Mouse (Mus musculus): ENCODE measurements around the gene Ube4a. TPM values are rescaled to one million over a fixed set of nuclear protein-coding genes. Genes with fewer than 3 reads are reported as not detected.

Gene Ube4a
- polyA plus RNA-seq, 1 experiment from 2014 or later: 15.9 TPM

GRCm38 (mm10) chr9:44996590-44996989 lies 31.2 kb upstream of the Ube4a start:
- Histone ChIP-seq H3K36me3 (no peaks in the 10 kb centered on the region), H3K4me1 (no peaks in the 10 kb centered on the region), H3K9me3 (no peaks in the 10 kb centered on the region), H3K27me3 (replicated peaks) (peaks cover 21% of the 10 kb centered on the region), H3K9ac (no peak overlapping the region), H3K4me2 (no peak overlapping the region), H3K4me3 (no peak overlapping the region), H3K27ac (replicated peaks) (no peak overlapping the region)
- WGBS: 91% methylated on average over 7 of the region's 7 CpGs
- ATAC-seq (ENCODE audit: extremely low read depth, insufficient number of reproducible peaks, low FRiP score, low TSS enrichment): no peak

DNA sequence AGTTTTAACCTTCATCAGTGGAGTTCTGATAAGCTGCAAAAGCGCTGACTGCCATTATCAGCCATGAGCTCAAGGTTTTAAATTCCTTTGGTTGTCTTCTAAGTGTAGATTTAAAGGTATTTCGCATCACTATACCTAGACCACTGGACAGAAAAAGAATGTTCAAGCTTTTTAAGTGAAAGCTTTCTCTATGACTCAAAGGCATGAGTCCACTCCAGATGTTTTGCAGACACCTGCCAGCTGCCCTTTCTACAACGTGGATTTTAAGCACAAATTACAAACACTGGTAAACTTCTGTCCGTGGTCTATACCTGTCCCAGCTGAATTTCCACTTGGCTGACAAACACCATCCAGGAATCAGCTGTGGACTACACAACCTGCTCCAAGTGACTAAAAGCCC lies 29.6 kb upstream of the Ube4a start:
- Histone ChIP-seq H3K27me3 (replicated peaks) (peaks cover 19% of the 10 kb centered on the region), H3K9me3 (no peaks in the 10 kb centered on the region), H3K36me3 (no peaks in the 10 kb centered on the region), H3K27ac (replicated peaks) (no peak overlapping the region), H3K4me2 (no peak overlapping the region), H3K4me3 (no peak overlapping the region), H3K4me1 (no peaks in the 10 kb centered on the region), H3K9ac (no peak overlapping the region)
- WGBS: 50% methylated on average over 4 of the region's 4 CpGs
- ATAC-seq (ENCODE audit: extremely low read depth, insufficient number of reproducible peaks, low FRiP score, low TSS enrichment): no peak

GRCm38 (mm10) chr9:44993268-44993667 lies 27.9 kb upstream of the Ube4a start:
- Histone ChIP-seq H3K4me3 (no peak overlapping the region), H3K9ac (no peak overlapping the region), H3K27ac (replicated peaks) (no peak overlapping the region), H3K27me3 (replicated peaks) (peaks cover 6% of the 10 kb centered on the region), H3K9me3 (no peaks in the 10 kb centered on the region), H3K36me3 (no peaks in the 10 kb centered on the region), H3K4me2 (no peak overlapping the region), H3K4me1 (no peaks in the 10 kb centered on the region)
- no peak for ATAC-seq (ENCODE audit: extremely low read depth, insufficient number of reproducible peaks, low FRiP score, low TSS enrichment)
- 69% methylated on average over 2 of the region's 2 CpGs for WGBS

- Histone ChIP-seq H3K4me1 (no peaks in the 10 kb centered on the region), H3K27me3 (replicated peaks) (peaks cover 3% of the 10 kb centered on the region; the same call in 1 of the 2 replicates), H3K36me3 (no peaks in the 10 kb centered on the region), H3K4me3 (no peak overlapping the region), H3K4me2 (no peak overlapping the region), H3K27ac (replicated peaks) (no peak overlapping the region), H3K9ac (no peak overlapping the region), H3K9me3 (no peaks in the 10 kb centered on the region)
- no peak for ATAC-seq (ENCODE audit: extremely low read depth, insufficient number of reproducible peaks, low FRiP score, low TSS enrichment)
These were observed 26.9 kb upstream of the Ube4a start for GRCm38 (mm10) chr9:44992271-44992670.

GRCm38 (mm10) chr9:44991821-44992220 lies 26.4 kb upstream of the Ube4a start:
- Histone ChIP-seq H3K27ac (replicated peaks) (no peak overlapping the region), H3K4me2 (no peak overlapping the region), H3K9ac (no peak overlapping the region), H3K9me3 (no peaks in the 10 kb centered on the region), H3K36me3 (no peaks in the 10 kb centered on the region), H3K27me3 (replicated peaks) (peaks cover 3% of the 10 kb centered on the region; the same call in 1 of the 2 replicates), H3K4me3 (no peak overlapping the region), H3K4me1 (no peaks in the 10 kb centered on the region)
- 66% methylated on average over 2 of the region's 2 CpGs for WGBS
- ATAC-seq (ENCODE audit: extremely low read depth, insufficient number of reproducible peaks, low FRiP score, low TSS enrichment): no peak

DNA sequence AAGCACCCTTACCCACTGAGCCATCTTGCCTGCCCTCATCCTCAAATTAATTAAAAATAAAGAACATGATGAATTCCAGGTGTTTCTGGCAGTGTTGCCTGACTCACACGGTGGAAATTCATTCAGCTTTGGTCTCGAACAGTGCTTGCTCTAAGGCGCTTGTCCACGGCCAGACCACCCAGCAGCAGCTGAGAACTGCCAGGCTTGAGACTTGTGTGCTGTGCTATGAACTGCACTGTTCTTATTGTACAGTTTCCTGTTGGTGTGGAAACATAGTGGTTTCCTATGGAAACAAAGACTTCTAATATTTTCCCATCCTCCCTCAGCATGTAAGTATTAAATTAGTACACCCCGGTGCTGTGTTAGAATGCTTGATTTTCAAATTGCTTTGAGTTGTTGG lies 21.6 kb upstream of the Ube4a start:
- no peak overlapping the region for H3K27ac ChIP-seq (replicated peaks)
- H3K36me3 ChIP-seq: no peaks in the 10 kb centered on the region
- H3K4me1 ChIP-seq: no peaks in the 10 kb centered on the region
- H3K4me2 ChIP-seq: no peak overlapping the region
- no peak overlapping the region for H3K9ac ChIP-seq
- 66% methylated on average over 5 of the region's 5 CpGs for WGBS
- peaks cover 9% of the 10 kb centered on the region for H3K27me3 ChIP-seq (replicated peaks)
- no peak overlapping the region for H3K4me3 ChIP-seq
- H3K9me3 ChIP-seq: no peaks in the 10 kb centered on the region
- ATAC-seq (ENCODE audit: extremely low read depth, insufficient number of reproducible peaks, low FRiP score, low TSS enrichment): no peak

GRCm38 (mm10) chr9:44986242-44986781 lies 20.9 kb upstream of the Ube4a start:
- Histone ChIP-seq H3K4me3 (no peak overlapping the region), H3K9ac (no peak overlapping the region), H3K4me2 (peak overlapping the region; percentile 18; the same call in 1 of the 2 replicates), H3K36me3 (no peaks in the 10 kb centered on the region), H3K27ac (replicated peaks) (no peak overlapping the region), H3K27me3 (replicated peaks) (peaks cover 9% of the 10 kb centered on the region), H3K4me1 (no peaks in the 10 kb centered on the region), H3K9me3 (no peaks in the 10 kb centered on the region)
- ATAC-seq (ENCODE audit: extremely low read depth, insufficient number of reproducible peaks, low FRiP score, low TSS enrichment): no peak
- 51% methylated on average over 14 of the region's 14 CpGs for WGBS

DNA sequence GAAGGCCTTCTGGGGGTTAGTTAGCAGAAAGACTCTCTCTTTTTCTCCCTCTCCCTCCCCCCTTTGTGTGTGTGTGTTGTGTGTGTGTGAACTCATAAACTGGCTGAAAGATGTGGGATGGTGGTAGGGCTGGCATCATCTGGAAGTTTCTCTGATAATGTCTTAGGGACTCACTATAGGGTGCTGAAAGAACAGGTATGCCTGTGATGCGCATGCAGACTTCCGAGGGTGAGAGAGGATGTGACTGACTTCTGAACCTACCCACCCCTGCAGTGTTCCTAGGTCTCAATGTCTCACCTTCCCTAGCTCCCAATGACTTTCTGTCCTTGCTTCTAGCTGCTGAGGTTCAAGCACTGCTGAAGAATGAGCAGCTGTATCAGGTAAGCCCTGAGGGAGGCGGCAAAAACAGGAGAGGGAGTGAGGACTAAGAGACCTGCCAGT lies 20.3 kb upstream of the Ube4a start:
- no peaks in the 10 kb centered on the region for H3K9me3 ChIP-seq
- H3K36me3 ChIP-seq: no peaks in the 10 kb centered on the region
- no peak for ATAC-seq (ENCODE audit: extremely low read depth, insufficient number of reproducible peaks, low FRiP score, low TSS enrichment)
- no peak overlapping the region for H3K9ac ChIP-seq
- no peak overlapping the region for H3K4me3 ChIP-seq
- no peaks in the 10 kb centered on the region for H3K4me1 ChIP-seq
- peaks cover 9% of the 10 kb centered on the region for H3K27me3 ChIP-seq (replicated peaks)
- H3K4me2 ChIP-seq: peak overlapping the region; percentile 18; the same call in 1 of the 2 replicates
- H3K27ac ChIP-seq (replicated peaks): no peak overlapping the region
- WGBS: 72% methylated on average over 3 of the region's 3 CpGs

GRCm38 (mm10) chr9:44983001-44983400 lies 17.6 kb upstream of the Ube4a start:
- Histone ChIP-seq H3K36me3 (no peaks in the 10 kb centered on the region), H3K27me3 (replicated peaks) (peaks cover 32% of the 10 kb centered on the region), H3K4me3 (no peak overlapping the region), H3K9ac (no peak overlapping the region), H3K4me2 (no peak overlapping the region), H3K27ac (replicated peaks) (no peak overlapping the region), H3K9me3 (no peaks in the 10 kb centered on the region), H3K4me1 (no peaks in the 10 kb centered on the region)
- WGBS: 47% methylated on average over 2 of the region's 2 CpGs
- no peak for ATAC-seq (ENCODE audit: extremely low read depth, insufficient number of reproducible peaks, low FRiP score, low TSS enrichment)

DNA sequence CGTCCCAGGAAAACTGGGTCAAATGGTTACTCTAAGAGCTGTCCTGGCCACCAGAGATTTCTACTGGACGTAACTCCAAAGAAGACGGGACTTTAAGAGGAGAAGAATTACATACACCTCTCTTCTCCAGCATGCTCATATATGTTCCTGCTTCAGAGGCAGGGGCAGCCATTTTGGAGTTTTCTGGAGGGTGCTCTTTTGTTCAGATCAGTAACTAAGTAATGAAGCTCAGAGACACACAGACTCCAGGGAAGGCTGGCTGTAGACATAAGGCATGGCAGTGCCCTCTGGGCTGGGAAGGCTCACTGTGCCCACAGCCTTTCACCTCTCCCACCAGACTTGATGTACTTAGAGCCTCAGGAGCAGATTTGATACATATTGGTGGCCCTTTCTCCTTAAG lies 17.1 kb upstream of the Ube4a start:
- Histone ChIP-seq H3K4me3 (no peak overlapping the region), H3K4me2 (no peak overlapping the region), H3K9ac (no peak overlapping the region), H3K36me3 (no peaks in the 10 kb centered on the region), H3K27me3 (replicated peaks) (peaks cover 37% of the 10 kb centered on the region), H3K27ac (replicated peaks) (no peak overlapping the region), H3K4me1 (no peaks in the 10 kb centered on the region), H3K9me3 (no peaks in the 10 kb centered on the region)
- ATAC-seq (ENCODE audit: extremely low read depth, insufficient number of reproducible peaks, low FRiP score, low TSS enrichment): no peak
- 64% methylated on average over 3 of the region's 3 CpGs for WGBS

- Histone ChIP-seq H3K4me2 (no peak overlapping the region), H3K27ac (replicated peaks) (no peak overlapping the region), H3K4me3 (no peak overlapping the region), H3K36me3 (no peaks in the 10 kb centered on the region), H3K27me3 (replicated peaks) (peaks cover 41% of the 10 kb centered on the region), H3K9ac (no peak overlapping the region), H3K4me1 (no peaks in the 10 kb centered on the region), H3K9me3 (no peaks in the 10 kb centered on the region)
- ATAC-seq (ENCODE audit: extremely low read depth, insufficient number of reproducible peaks, low FRiP score, low TSS enrichment): no peak
- WGBS: 83% methylated on average over 8 of the region's 8 CpGs
These were observed 16.7 kb upstream of the Ube4a start for GRCm38 (mm10) chr9:44982081-44982480.

DNA sequence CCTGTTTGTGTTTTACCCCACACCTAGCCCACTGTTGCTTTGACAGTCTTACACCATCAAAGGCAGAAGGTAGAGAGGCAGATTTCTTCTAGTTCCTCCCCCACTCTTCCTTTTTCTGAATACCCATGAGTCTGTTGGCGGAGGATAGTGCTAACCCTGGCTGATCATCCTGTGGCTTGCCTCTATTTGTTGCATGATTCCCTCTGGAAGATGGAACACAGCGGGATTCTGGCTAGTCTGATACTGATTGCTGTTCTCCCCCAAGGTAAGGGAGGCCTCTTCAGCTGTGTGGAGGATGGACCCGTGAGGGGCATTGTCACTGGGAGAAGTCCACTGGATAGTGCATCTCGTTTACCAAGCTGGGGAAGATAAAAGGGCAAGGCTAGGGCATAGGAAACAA lies 16.3 kb upstream of the Ube4a start, which contains the start of gene Cd3d:
TSS of gene Cd3d (plus strand) at position 111 of the 400 bp plus-strand sequence.
- Histone ChIP-seq H3K4me2 (no peak within 1 kb of the TSS), H3K9ac (no peak within 1 kb of the TSS), H3K27ac (replicated peaks) (no peak within 1 kb of the TSS), H3K4me3 (no peak within 1 kb of the TSS), H3K9me3 (no peaks in the 10 kb centered on the region), H3K36me3 (no peaks in the 10 kb centered on the region), H3K27me3 (replicated peaks) (peaks cover 46% of the 10 kb centered on the region), H3K4me1 (no peaks in the 10 kb centered on the region)
- ATAC-seq (ENCODE audit: extremely low read depth, insufficient number of reproducible peaks, low FRiP score, low TSS enrichment): no peak
- WGBS: 67% methylated on average over 4 of the region's 4 CpGs
